Mouse (Mus musculus): ENCODE results near the gene Col15a1.

GRCm38 (mm10) chr4:47209466-47209865 lies 1.5 kb downstream of the Col15a1 start:
- no peak for TF ChIP-seq EP300 (optimal IDR thresholded peaks at IDR 0.05)
- TF ChIP-seq CTCF (IDR thresholded peaks at IDR 0.05; ENCODE audit: low read depth), result no peak
